Mouse (Mus musculus): Measurements from ENCODE around the gene Esrra. TPM values are rescaled to one million over a fixed set of nuclear protein-coding genes. Genes with fewer than 3 reads are reported as not detected.

Esrra gene
- 100 to 1,000 TPM; 128 to 136 TPM for total RNA-seq (2021)
- long read RNA-seq, experiment 1, transcript Esrra-201 (7 exons, 2,242 nt), result major isoform, 46 of 168 reads
- long read RNA-seq, experiment 1, partial matches to known transcripts, result 9 of 168 reads
- long read RNA-seq, experiment 1, other reads (novel, unspliced or antisense), result 113 of 168 reads
- long read RNA-seq, experiment 2, transcript Esrra-201 (7 exons, 2,242 nt), result major isoform, 34 of 295 reads
- long read RNA-seq, experiment 2, partial matches to known transcripts, result 259 of 295 reads
- long read RNA-seq, experiment 2, other reads (novel, unspliced or antisense), result 2 of 295 reads

- intact Hi-C loops (cut with DNase I), result loop anchor here (2.0 kb wide), 1 partner anchor 57 kb away; no protein-coding TSS in a partner anchor
- peak; percentile 100 for DNase-seq
Measured at GRCm38 (mm10) chr19:6921647-6922567, at the start of gene Esrra. Gene Esrra (minus strand): TSS chr19:6921813.

- intact Hi-C loops (cut with DNase I), result loop anchor here (1.0 kb wide), 1 partner anchor 46 kb away; no protein-coding TSS in a partner anchor
- DNase-seq, result no peak
Measured at GRCm38 (mm10) chr19:6970460-6971085, 49.0 kb upstream of the Esrra start.

DNA sequence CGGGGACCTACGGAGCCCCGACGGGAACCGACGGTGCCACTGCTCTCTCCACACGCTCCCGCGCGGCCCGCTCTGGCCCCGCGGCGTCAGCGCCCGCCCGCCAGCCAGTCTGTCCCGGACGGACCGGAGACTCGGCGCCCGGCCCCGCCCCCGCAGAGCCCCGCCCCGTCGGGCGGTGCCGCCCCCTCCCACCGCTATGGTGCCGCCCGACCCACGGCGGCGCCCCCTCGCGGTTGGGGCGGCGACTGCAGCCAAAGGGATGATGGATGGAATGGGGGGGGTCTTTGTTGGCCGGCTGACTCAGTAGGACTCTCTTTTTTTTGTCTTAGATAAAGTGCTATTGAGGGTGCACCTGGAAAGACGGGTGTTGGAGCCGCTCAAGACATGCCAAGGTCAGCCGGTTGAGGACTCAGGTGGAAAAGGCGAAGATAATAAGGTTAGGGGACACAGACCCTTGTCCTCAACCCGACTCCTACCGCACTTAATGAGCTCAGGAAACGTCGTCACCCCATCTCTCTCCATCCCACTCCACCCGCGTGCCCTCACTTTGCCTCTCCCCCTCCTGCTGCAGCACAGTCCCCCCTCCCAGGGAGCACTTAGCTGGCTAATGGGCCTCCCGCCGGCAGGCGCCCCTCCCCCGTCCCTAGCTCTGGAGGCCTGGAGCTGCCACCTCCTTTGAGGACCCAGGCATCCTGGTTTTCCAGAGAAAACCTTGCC, 48.2 kb upstream of the Esrra start:
- peak; percentile 87 to 89 for DNase-seq
- intact Hi-C loops (cut with DNase I), result loop anchor here (1.0 to 2.0 kb wide), 2 partner anchors 15 to 46 kb away; no protein-coding TSS in a partner anchor

- no peak for DNase-seq
- intact Hi-C loops (cut with DNase I), result loop anchor here (2.0 kb wide), 1 partner anchor 14 kb away; no protein-coding TSS in a partner anchor
Measured at GRCm38 (mm10) chr19:6969291-6969664, 47.7 kb upstream of the Esrra start.

DNA sequence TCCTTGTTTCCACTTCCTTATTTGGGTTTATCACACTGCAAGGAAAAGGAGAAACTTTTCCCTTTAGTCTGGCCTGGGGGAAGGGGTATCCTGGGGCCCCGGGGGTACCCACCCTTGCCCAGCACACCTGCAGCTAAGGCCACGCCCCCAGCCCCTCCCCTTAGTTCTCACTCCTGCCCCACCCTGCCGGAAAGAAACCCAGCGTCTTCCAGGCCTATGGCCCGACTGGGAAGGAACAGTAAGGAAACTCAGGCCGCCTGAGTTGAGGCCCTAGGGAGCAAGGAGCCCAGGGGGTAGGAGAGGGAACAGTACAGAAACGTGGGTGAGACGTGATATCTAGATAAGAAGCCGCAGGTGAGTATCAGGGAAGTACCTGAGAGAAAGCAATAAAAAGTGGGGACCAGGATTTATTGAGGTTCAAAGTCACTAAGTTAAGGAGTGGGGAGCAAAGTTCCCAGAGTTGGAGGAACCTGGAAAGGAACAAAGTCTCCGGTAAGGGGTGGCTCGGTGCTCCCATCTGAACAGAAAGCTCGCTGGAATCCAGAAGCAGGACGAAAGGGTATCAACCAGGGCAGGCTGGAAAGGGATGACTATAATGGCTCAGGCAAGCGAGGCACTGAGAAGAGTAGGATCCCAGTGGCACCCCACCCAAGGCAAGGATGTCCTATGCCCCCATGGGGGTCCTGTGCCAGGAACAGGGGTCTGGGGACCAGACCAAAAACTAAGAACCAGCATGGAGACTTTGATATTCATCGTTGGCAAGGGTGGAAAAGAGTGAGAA, 47.1 kb upstream of the Esrra start:
- intact Hi-C loops (cut with DNase I), result loop anchor here (2.0 kb wide), 1 partner anchor 14 kb away; no protein-coding TSS in a partner anchor
- DNase-seq, result no peak

GRCm38 (mm10) chr19:6956461-6956860, 34.8 kb upstream of the Esrra start:
- no peak for DNase-seq
- intact Hi-C loops (cut with DNase I), result no loop called here

GRCm38 (mm10) chr19:6955424-6955823, 33.8 kb upstream of the Esrra start:
- intact Hi-C loops (cut with DNase I), result loop anchor here (2.0 kb wide), 1 partner anchor 13 kb away; no protein-coding TSS in a partner anchor
- DNase-seq, result peak in 1 of 2 experiments; percentile 50

DNA sequence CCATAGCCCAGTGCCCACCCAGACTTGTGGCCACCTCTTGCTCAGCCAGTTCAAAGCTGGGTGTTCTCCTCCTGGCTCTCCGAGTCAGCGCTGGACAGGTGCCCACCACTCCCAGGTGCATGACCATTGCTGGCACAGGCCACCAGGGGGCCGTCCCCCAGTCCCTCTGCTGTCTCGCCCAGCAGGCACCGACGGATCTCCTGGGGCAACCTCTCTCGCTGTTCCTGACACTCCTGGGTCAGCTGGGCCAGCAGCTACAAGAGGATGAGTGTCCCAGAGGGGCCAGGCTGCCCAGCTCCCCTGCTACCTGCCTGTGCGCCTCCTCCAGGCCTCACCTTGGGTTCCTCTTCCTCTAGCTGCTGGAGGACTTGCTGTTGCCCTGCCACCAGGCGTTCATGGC, 32.4 kb upstream of the Esrra start:
- peak in 1 of 2 experiments; percentile 67 for DNase-seq
- intact Hi-C loops (cut with DNase I), result loop anchor here (2.0 kb wide), 1 partner anchor 15 kb away; no protein-coding TSS in a partner anchor

- intact Hi-C loops (cut with DNase I), result no loop called here
- peak; percentile 55 to 57 for DNase-seq
Measured at GRCm38 (mm10) chr19:6952712-6953037, 31.1 kb upstream of the Esrra start.

DNA sequence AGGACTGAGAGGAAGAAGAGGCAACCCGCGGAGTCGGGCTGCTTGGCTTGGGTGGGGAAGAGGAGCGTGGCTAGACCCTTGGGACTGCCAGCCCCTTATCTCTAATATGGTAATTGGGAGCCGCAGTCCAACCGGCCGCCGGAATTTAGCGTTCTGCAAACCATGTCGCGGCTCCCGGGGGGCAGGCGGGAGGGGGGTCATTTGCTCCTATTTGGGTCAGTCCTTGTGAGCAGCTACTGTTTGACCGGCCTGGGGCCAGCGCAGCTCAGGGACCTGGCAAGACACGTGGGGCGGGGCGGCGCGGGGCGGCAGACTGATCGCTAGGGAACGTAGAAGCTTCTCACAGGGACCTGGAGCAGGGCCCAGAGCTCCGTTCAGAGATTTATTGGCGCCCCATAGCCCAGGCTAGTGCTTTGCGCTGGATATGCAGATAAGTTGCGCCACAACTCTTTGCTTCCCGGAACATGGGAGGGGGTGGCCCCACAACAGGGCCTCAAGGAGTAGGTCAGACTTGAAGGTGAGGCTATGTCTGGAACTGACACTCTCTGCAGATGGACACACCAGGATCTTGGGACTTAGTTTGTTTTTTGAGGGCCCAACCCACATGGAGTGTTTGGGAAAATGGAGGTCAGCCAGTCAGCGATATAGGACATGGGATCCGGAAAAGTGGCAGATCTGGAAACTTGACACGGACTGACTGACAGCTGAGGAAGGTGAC, 30.5 kb upstream of the Esrra start:
- peak; percentile 86 to 90 for DNase-seq
- intact Hi-C loops (cut with DNase I), result no loop called here

DNA sequence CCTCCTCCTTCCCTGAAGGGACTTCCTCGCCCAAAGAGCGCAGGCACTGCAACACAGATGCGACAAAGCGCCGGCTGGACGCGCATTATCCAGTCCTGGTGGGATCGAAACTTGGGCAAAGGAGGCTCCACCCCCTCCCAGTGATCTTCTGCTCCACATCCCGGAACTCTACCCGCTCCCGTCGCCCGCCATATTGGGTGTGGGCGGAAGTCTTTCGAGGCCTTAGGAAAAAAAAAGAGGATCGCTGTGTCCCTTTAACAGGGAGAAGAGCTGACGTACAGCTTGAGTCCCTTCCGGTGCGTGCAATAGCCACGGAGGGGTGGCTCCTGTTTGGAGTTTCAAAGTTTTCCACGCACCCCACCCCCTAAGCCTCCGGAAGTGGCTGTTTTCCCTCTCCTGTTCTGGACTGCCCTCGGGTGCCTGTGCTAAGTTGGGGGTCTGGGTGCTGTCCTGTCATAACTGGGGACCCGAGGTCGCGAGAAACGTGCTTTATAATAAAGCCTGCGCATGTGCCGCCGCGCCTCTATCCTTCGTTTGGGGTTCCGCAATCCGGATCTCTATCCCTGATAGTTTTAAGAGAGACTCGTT, 29.9 kb upstream of the Esrra start:
- DNase-seq, result peak; percentile 92 to 95
- intact Hi-C loops (cut with DNase I), result no loop called here

DNA sequence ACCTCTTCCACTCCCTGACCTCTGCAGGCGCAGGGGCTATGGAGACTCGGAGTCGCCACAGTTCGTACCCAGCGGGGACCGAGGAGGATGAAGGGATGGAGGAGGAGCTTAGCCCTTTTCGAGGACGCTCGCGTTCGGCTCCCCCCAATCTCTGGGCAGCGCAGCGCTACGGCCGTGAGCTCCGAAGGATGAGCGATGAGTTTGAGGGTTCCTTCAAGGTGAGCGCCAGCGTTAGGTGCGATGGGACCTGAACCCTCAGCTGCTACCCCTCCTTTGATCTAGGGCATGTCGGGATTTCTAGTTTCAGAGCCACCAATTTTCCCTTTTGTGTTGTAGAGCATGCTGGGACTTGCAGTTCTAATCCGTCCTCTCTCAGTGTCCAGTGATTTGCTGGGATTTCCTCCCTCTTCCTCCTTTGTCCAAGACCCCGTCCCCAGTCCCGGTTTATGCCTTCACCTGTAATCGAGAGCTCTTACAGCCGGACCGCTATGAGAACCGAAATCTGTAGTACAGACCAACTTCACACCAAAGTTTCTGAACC, 29.1 kb upstream of the Esrra start:
- peak; percentile 47 to 53 for DNase-seq
- intact Hi-C loops (cut with DNase I), result no loop called here

DNA sequence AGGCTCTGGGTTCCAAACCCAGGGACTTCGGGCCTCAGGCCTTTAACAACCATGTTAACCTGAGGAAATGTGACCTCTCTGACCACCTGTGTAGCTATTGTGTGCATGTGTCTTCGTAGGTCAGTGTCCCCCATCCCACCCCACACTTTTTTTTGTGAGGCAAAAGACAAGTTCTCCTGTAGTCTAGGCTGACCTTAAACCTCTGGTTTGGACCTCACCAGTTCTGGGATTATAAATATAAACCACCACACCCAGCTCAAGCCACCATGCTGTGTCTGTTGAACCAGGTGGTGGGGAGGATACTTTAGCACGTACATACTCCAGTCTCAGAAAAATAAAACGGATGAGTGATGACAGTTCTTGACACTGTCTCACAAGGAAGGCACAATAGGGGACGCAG, 28.3 kb upstream of the Esrra start:
- DNase-seq, result no peak
- intact Hi-C loops (cut with DNase I), result loop anchor here (5.0 kb wide), 1 partner anchor 703 kb away; no protein-coding TSS in a partner anchor

DNA sequence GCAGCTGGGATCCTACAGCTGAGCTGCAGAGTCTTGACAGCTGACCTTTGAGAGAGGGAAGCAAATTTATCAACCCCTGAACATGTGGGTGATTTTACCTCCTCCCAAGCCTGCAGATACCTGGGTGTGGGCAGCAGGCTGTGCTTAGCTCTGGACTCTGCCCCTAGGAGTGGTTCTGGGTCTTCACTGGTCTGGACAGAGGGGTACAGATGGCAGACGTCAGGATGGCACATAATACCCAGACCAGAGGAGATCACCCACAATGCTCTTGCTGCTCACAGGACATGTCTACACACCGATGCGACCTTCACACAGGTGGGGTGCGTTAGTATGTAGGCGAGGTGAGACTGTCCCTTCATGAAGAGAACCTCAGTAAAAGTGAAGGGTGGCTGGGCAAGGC, 27.9 kb upstream of the Esrra start:
- no peak for DNase-seq
- intact Hi-C loops (cut with DNase I), result loop anchor here (5.0 kb wide), 1 partner anchor 702 kb away; no protein-coding TSS in a partner anchor

- DNase-seq, result no peak
- intact Hi-C loops (cut with DNase I), result loop anchor here (5.0 kb wide), 1 partner anchor 701 kb away; no protein-coding TSS in a partner anchor
Measured at GRCm38 (mm10) chr19:6948186-6948585, 26.6 kb upstream of the Esrra start.

DNA sequence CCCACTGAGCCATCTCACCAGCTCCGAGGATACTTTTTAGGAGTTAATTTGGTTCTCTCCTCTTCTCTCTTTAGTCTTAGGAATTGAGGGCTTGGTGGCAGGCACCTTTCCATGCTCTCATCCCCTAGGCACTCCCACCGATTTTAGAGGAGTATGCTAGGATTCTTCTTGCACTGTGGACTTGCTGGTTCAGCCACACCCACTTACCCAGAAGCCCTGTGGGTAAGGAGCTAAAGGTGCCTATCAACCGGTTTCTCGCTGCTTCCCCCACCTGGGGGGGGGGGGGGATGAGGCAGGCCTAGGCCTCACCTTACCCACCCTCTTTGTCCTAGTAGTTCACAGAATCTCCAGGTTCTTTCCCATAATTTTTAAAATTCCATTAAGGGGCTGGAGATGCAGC, 26.1 kb upstream of the Esrra start:
- intact Hi-C loops (cut with DNase I), result loop anchor here (5.0 kb wide), 1 partner anchor 700 kb away; no protein-coding TSS in a partner anchor
- no peak for DNase-seq

GRCm38 (mm10) chr19:6943709-6944108, 22.1 kb upstream of the Esrra start:
- no peak for DNase-seq
- intact Hi-C loops (cut with DNase I), result no loop called here

- DNase-seq, result no peak
- intact Hi-C loops (cut with DNase I), result no loop called here
Measured at GRCm38 (mm10) chr19:6942764-6943163, 21.2 kb upstream of the Esrra start.

All from heart, postnatal 14 days (tissue).